Comparison of ENCODE assay signal across 9 mouse cellular contexts in the genomic region with DNA sequence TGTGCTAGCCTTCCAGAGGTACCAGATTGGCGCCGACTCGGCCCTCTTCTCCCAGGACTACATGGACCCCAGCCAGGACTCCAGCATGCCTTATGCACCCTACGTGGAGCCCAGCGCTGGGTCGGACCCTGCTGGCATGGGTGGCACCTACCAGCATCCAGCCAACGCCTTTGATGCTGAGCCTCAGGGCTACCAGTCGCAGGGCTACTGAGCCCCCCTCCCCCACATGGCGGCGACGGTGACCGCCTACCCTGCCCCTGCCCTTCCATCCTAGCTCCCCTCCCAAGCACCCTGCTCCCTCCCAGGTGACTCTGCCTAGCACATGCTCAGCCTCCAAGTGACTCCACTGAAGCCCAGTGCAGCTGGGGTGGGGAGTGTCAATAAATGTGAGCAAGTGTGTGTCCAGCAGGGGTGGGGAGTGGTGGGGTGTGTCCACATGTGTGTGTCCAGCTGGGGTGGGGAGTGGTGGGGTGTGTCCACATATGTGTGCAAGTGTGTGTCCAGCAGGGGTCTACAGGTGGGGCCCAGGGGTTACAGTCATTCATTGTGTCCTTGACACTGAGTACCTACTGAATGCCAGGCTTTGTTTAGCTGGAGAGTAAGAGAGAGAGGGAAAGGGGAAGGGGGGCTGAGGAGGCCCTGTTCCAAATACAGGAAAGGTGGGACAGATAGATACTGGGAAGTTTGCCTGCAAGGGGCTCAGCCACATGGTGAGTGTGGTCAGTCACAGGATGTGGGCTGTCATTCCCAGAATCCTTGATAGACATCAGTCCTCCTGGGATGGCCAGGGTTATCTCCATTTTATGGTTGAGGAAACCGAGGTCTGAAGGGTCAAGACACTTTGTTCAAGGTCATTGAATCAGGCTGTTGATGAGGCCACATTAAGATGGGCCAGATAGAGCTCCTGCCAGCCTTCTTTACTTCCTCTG. TPM values are rescaled to one million over a fixed set of nuclear protein-coding genes. Genes with fewer than 3 reads are reported as not detected.
DNase-seq lines count a peak whose midpoint lies in the region; ATAC-seq lines count a peak whose summit lies in the region.
"Had no signal": no experiment of that assay in that cellular context is flagged by ENCODE, and none has a peak within 500 bp of the region (broad histone marks: within the 10 kb centered on the region; RNA-seq: fewer than 3 reads in every experiment).

No protein-coding gene starts in this region.

- no peak overlapping the region for H3K9ac ChIP-seq in midbrain, embryonic 15.5 days
- H3K9ac ChIP-seq in embryonic facial prominence, embryonic 12.5 days, result no peak overlapping the region

- no peak overlapping the region for H3K4me2 ChIP-seq in midbrain, embryonic 15.5 days
- 0 out of 2 replicates have a peak overlapping the region, but pooled peaks have one; percentile 5 for H3K4me2 ChIP-seq in embryonic facial prominence, embryonic 12.5 days (replicated peaks)

- no peak for DNase-seq in heart, embryonic 10.5 days (ENCODE audit: low spot score)
- no peak for DNase-seq in heart, postnatal 4 days
- no peak for DNase-seq in midbrain, embryonic 10.5 days (ENCODE audit: low spot score)
- DNase-seq in adrenal gland, postnatal 14 days, result no peak
- DNase-seq in gastrocnemius, postnatal 25 days, result no peak
- DNase-seq: kidney, postnatal 36 days had no signal

- no peaks in the 10 kb centered on the region for H3K36me3 ChIP-seq in heart, embryonic 10.5 days
- H3K36me3 ChIP-seq in midbrain, embryonic 10.5 days, result peaks cover 3% of the 10 kb centered on the region; the same call in 1 of the 2 replicates
- peaks cover 14% of the 10 kb centered on the region for H3K36me3 ChIP-seq in midbrain, embryonic 15.5 days (replicated peaks)
- H3K36me3 ChIP-seq in embryonic facial prominence, embryonic 12.5 days, result no peaks in the 10 kb centered on the region
- peaks cover 22% of the 10 kb centered on the region for H3K36me3 ChIP-seq in macrophage (ENCODE audit: inconsistent target)

- no peaks in the 10 kb centered on the region for H3K9me3 ChIP-seq in heart, embryonic 10.5 days
- no peaks in the 10 kb centered on the region for H3K9me3 ChIP-seq in midbrain, embryonic 10.5 days (replicated peaks)
- no peaks in the 10 kb centered on the region for H3K9me3 ChIP-seq in midbrain, embryonic 15.5 days
- no peaks in the 10 kb centered on the region for H3K9me3 ChIP-seq in embryonic facial prominence, embryonic 12.5 days

- no peaks in the 10 kb centered on the region; the same call in 1 of the 2 replicates for H3K27me3 ChIP-seq in heart, embryonic 10.5 days (ENCODE audit: insufficient read depth, poor library complexity, severe bottlenecking)
- H3K27me3 ChIP-seq in midbrain, embryonic 10.5 days (ENCODE audit: low read depth, poor library complexity, severe bottlenecking), result no peaks in the 10 kb centered on the region
- H3K27me3 ChIP-seq in midbrain, embryonic 15.5 days (replicated peaks), result no peaks in the 10 kb centered on the region
- H3K27me3 ChIP-seq in embryonic facial prominence, embryonic 12.5 days, result no peaks in the 10 kb centered on the region

- H3K4me1 ChIP-seq in heart, embryonic 10.5 days, result peaks cover 19% of the 10 kb centered on the region
- peaks cover 18% of the 10 kb centered on the region for H3K4me1 ChIP-seq in midbrain, embryonic 10.5 days
- H3K4me1 ChIP-seq in midbrain, embryonic 15.5 days, result no peaks in the 10 kb centered on the region
- H3K4me1 ChIP-seq in embryonic facial prominence, embryonic 12.5 days, result no peaks in the 10 kb centered on the region

- peak overlapping the region; percentile 42 for H3K27ac ChIP-seq in heart, embryonic 10.5 days
- H3K27ac ChIP-seq in midbrain, embryonic 10.5 days (replicated peaks), result peak overlapping the region; percentile 49; the same call in 1 of the 2 replicates
- H3K27ac ChIP-seq in midbrain, embryonic 15.5 days, result no peak overlapping the region
- no peak overlapping the region for H3K27ac ChIP-seq in embryonic facial prominence, embryonic 12.5 days
- peak overlapping the region; percentile 31; the same call in 1 of the 2 replicates for H3K27ac ChIP-seq in macrophage

- H3K4me3 ChIP-seq in heart, embryonic 10.5 days, result peak overlapping the region; percentile 32; the same call in 1 of the 2 replicates
- peak overlapping the region; percentile 36 for H3K4me3 ChIP-seq in midbrain, embryonic 10.5 days
- no peak overlapping the region for H3K4me3 ChIP-seq in midbrain, embryonic 15.5 days
- no peak overlapping the region for H3K4me3 ChIP-seq in embryonic facial prominence, embryonic 12.5 days
- no peak overlapping the region for H3K4me3 ChIP-seq in macrophage (ENCODE audit: inconsistent target)

- no peak for ATAC-seq in midbrain, embryonic 15.5 days (replicated peaks)
- no peak for ATAC-seq in embryonic facial prominence, embryonic 12.5 days (ENCODE audit: insufficient number of reproducible peaks, insufficient read depth, low FRiP score, low TSS enrichment)

- WGBS in heart, embryonic 10.5 days, result 59% methylated on average over 13 of the region's 13 CpGs
- 74% methylated on average over 13 of the region's 13 CpGs for WGBS in midbrain, embryonic 10.5 days
- WGBS in midbrain, embryonic 15.5 days, result 70% methylated on average over 13 of the region's 13 CpGs
- 70% methylated on average over 13 of the region's 13 CpGs for WGBS in embryonic facial prominence, embryonic 12.5 days
- WGBS in macrophage (ENCODE audit: missing documents), result 85% methylated on average over 13 of the region's 13 CpGs

- H3K79me2 ChIP-seq in macrophage (ENCODE audit: inconsistent target), result no peaks in the 10 kb centered on the region; the same call in 1 of the 2 replicates

RNA-seq across cellular contexts. Expression of a gene that starts 16.8 kb away (rescaled TPM):
- 34.2 and 38.1 TPM in 2 replicates for polyA plus RNA-seq in heart, embryonic 10.5 days (2016; fragmentation: Nextera tagmentation; extraction: Ambion mirVana)
- 10 to 100 TPM; 36.5 to 37.0 TPM for total RNA-seq in heart, postnatal 4 days (2021)
- polyA plus RNA-seq in midbrain, embryonic 10.5 days (2016; fragmentation: Nextera tagmentation; extraction: Ambion mirVana), result 40.0 and 48.9 TPM in 2 replicates
- polyA plus RNA-seq in midbrain, embryonic 15.5 days (2015; fragmentation: Nextera tagmentation; extraction: Ambion mirVana), result 42.5 and 43.5 TPM in 2 replicates
- polyA plus RNA-seq in embryonic facial prominence, embryonic 12.5 days (2016; fragmentation: Nextera tagmentation; extraction: Ambion mirVana), result 47.5 and 48.5 TPM in 2 replicates
- 10 to 100 TPM in 21 of 26 experiments, 1 to 10 TPM in 5; 4.6 to 61.0 (median 34.9) TPM for total RNA-seq in macrophage (2018; cell fraction: chromatin; rRNA removed)
- 10 to 100 TPM in 12 of 26 experiments, 1 to 10 TPM in 14; 1.2 to 15.4 (median 9.5) TPM for total RNA-seq in macrophage (2018; cell fraction: cytosol; rRNA removed)
- total RNA-seq in macrophage (2018; cell fraction: nucleus; rRNA removed), result 10 to 100 TPM in 18 of 26 experiments, 1 to 10 TPM in 8; 4.1 to 64.7 (median 23.5) TPM
- 10.5 to 14.4 TPM (median 12.8 TPM) in 3 replicates for polyA plus RNA-seq in macrophage (2018)
- total RNA-seq in adrenal gland, postnatal 14 days (2021), result 14.6 and 23.0 TPM in 2 replicates
- 10 to 100 TPM; 13.8 to 14.6 TPM for total RNA-seq in gastrocnemius, postnatal 25 days (2021)

RNA-seq across cellular contexts. Expression of a gene that starts 24.5 kb away (rescaled TPM):
- 770 and 980 TPM in 2 replicates for polyA plus RNA-seq in heart, embryonic 10.5 days (2016; fragmentation: Nextera tagmentation; extraction: Ambion mirVana)
- total RNA-seq in heart, postnatal 4 days (2021), result 100 to 1,000 TPM; 591 to 607 TPM
- 866 and 996 TPM in 2 replicates for polyA plus RNA-seq in midbrain, embryonic 10.5 days (2016; fragmentation: Nextera tagmentation; extraction: Ambion mirVana)
- polyA plus RNA-seq in midbrain, embryonic 15.5 days (2015; fragmentation: Nextera tagmentation; extraction: Ambion mirVana), result 522 and 525 TPM in 2 replicates
- 944 and 1,004 TPM in 2 replicates for polyA plus RNA-seq in embryonic facial prominence, embryonic 12.5 days (2016; fragmentation: Nextera tagmentation; extraction: Ambion mirVana)
- total RNA-seq in macrophage (2018; cell fraction: chromatin; rRNA removed), result 100 to 1,000 TPM in 24 of 26 experiments, 10 to 100 TPM in 2; 70.8 to 495 (median 240) TPM
- 100 to 1,000 TPM; 413 to 862 (median 571) TPM for total RNA-seq in macrophage (2018; cell fraction: cytosol; rRNA removed)
- 100 to 1,000 TPM; 139 to 883 (median 221) TPM for total RNA-seq in macrophage (2018; cell fraction: nucleus; rRNA removed)
- polyA plus RNA-seq in macrophage (2018), result 633 to 940 TPM (median 770 TPM) in 3 replicates
- 594 and 691 TPM in 2 replicates for total RNA-seq in adrenal gland, postnatal 14 days (2021)
- 10 to 100 TPM; 48.4 to 80.1 TPM for total RNA-seq in gastrocnemius, postnatal 25 days (2021)

RNA-seq across cellular contexts. Expression of a gene that starts 25.0 kb away (rescaled TPM):
- 6.7 and 11.6 TPM in 2 replicates for polyA plus RNA-seq in heart, embryonic 10.5 days (2016; fragmentation: Nextera tagmentation; extraction: Ambion mirVana)
- total RNA-seq in heart, postnatal 4 days (2021), result 10 to 100 TPM; 73.4 to 86.0 TPM
- 7.3 and 7.7 TPM in 2 replicates for polyA plus RNA-seq in midbrain, embryonic 10.5 days (2016; fragmentation: Nextera tagmentation; extraction: Ambion mirVana)
- polyA plus RNA-seq in midbrain, embryonic 15.5 days (2015; fragmentation: Nextera tagmentation; extraction: Ambion mirVana), result 61.4 and 62.1 TPM in 2 replicates
- 6.4 and 8.1 TPM in 2 replicates for polyA plus RNA-seq in embryonic facial prominence, embryonic 12.5 days (2016; fragmentation: Nextera tagmentation; extraction: Ambion mirVana)
- total RNA-seq in macrophage (2018; cell fraction: chromatin; rRNA removed), result 100 to 1,000 TPM in 11 of 26 experiments, 10 to 100 TPM in 14, 1 to 10 TPM in 1; 8.5 to 192 (median 76.8) TPM
- 100 to 1,000 TPM; 185 to 377 (median 258) TPM for total RNA-seq in macrophage (2018; cell fraction: cytosol; rRNA removed)
- total RNA-seq in macrophage (2018; cell fraction: nucleus; rRNA removed), result 100 to 1,000 TPM in 19 of 26 experiments, 10 to 100 TPM in 7; 29.5 to 228 (median 114) TPM
- 139 to 428 TPM (median 314 TPM) in 3 replicates for polyA plus RNA-seq in macrophage (2018)
- total RNA-seq in adrenal gland, postnatal 14 days (2021), result 28.5 and 29.8 TPM in 2 replicates
- total RNA-seq in gastrocnemius, postnatal 25 days (2021), result 10 to 100 TPM; 34.6 to 37.7 TPM

RNA-seq across cellular contexts. Expression of a gene that starts 57.4 kb away (rescaled TPM):
- polyA plus RNA-seq in heart, embryonic 10.5 days (2016; fragmentation: Nextera tagmentation; extraction: Ambion mirVana), result 1.1 and 2.8 TPM in 2 replicates
- total RNA-seq in heart, postnatal 4 days (2021), result 1 to 10 TPM; 2.5 TPM
- polyA plus RNA-seq in midbrain, embryonic 10.5 days (2016; fragmentation: Nextera tagmentation; extraction: Ambion mirVana), result 5.9 and 7.8 TPM in 2 replicates
- polyA plus RNA-seq in midbrain, embryonic 15.5 days (2015; fragmentation: Nextera tagmentation; extraction: Ambion mirVana), result 15.5 and 16.3 TPM in 2 replicates
- 10.5 and 11.7 TPM in 2 replicates for polyA plus RNA-seq in embryonic facial prominence, embryonic 12.5 days (2016; fragmentation: Nextera tagmentation; extraction: Ambion mirVana)
- total RNA-seq in macrophage (2018; cell fraction: chromatin; rRNA removed), result 1 to 10 TPM in 1 of 26 experiments, under 1 TPM in 1, not detected in 24; 0.17 to 1.7 TPM
- not detected for total RNA-seq in macrophage (2018; cell fraction: cytosol; rRNA removed)
- under 1 TPM in 1 of 26 experiments, not detected in 25; 0.24 TPM for total RNA-seq in macrophage (2018; cell fraction: nucleus; rRNA removed)
- polyA plus RNA-seq in macrophage (2018), result 0.03 TPM in 1 of 3 replicates, not detected in the others
- 6.6 and 7.6 TPM in 2 replicates for total RNA-seq in adrenal gland, postnatal 14 days (2021)
- 1 to 10 TPM in 1 of 2 experiments, under 1 TPM in 1; 0.87 to 1.1 TPM for total RNA-seq in gastrocnemius, postnatal 25 days (2021)

Comparison
In these comparisons a context has a peak if more than half of its experiments do, and no peak if none do; other contexts are left out.
1. H3K27ac ChIP-seq: peak in heart, embryonic 10.5 days (single experiment), midbrain, embryonic 10.5 days (single experiment) and macrophage (single experiment); none in midbrain, embryonic 15.5 days (single experiment) and embryonic facial prominence, embryonic 12.5 days (single experiment).
2. H3K4me3 ChIP-seq: peak in heart, embryonic 10.5 days (single experiment) and midbrain, embryonic 10.5 days (single experiment); none in midbrain, embryonic 15.5 days (single experiment), embryonic facial prominence, embryonic 12.5 days (single experiment) and macrophage (single experiment).